Mouse (Mus musculus): ENCODE measurements around the gene Cacna2d3. TPM values are rescaled to one million over a fixed set of nuclear protein-coding genes. Genes with fewer than 3 reads are reported as not detected.

Gene Cacna2d3
- polyA plus RNA-seq, 1 experiment from 2014 or later = 35.6 TPM

- H3K4me1 ChIP-seq (replicated peaks) = peaks cover 58% of the 10 kb centered on the region
- no peak overlapping the region for H3K4me2 ChIP-seq (replicated peaks)
- H3K27ac ChIP-seq = peak overlapping the region; percentile 75
- no peaks in the 10 kb centered on the region for H3K27me3 ChIP-seq
- no peaks in the 10 kb centered on the region for H3K9me3 ChIP-seq
- H3K9ac ChIP-seq (replicated peaks) = no peak overlapping the region
- 4% methylated on average over 3 of the region's 3 CpGs for WGBS
- peak; percentile 46; the same call in 1 of the 2 replicates for ATAC-seq
- H3K36me3 ChIP-seq = no peaks in the 10 kb centered on the region
- H3K4me3 ChIP-seq (replicated peaks) = no peak overlapping the region
These were observed 766.5 kb downstream of the Cacna2d3 start for GRCm38 (mm10) chr14:28955181-28955580.

- H3K9ac ChIP-seq (replicated peaks) = no peak overlapping the region
- peak overlapping the region; percentile 75 for H3K27ac ChIP-seq
- no peaks in the 10 kb centered on the region for H3K27me3 ChIP-seq
- peaks cover 54% of the 10 kb centered on the region for H3K4me1 ChIP-seq (replicated peaks)
- no peak overlapping the region for H3K4me2 ChIP-seq (replicated peaks)
- no peaks in the 10 kb centered on the region for H3K9me3 ChIP-seq
- WGBS = 8% methylated on average over 3 of the region's 3 CpGs
- ATAC-seq = no peak
- H3K36me3 ChIP-seq = no peaks in the 10 kb centered on the region
- no peak overlapping the region for H3K4me3 ChIP-seq (replicated peaks)
These were observed 767.1 kb downstream of the Cacna2d3 start for GRCm38 (mm10) chr14:28954588-28954987.

- H3K27me3 ChIP-seq = no peaks in the 10 kb centered on the region
- WGBS = 17% methylated on average over 6 of the region's 6 CpGs
- H3K4me2 ChIP-seq (replicated peaks) = no peak overlapping the region
- no peak for ATAC-seq
- no peak overlapping the region for H3K4me3 ChIP-seq (replicated peaks)
- peak overlapping the region; percentile 75 for H3K27ac ChIP-seq
- H3K36me3 ChIP-seq = no peaks in the 10 kb centered on the region
- peaks cover 49% of the 10 kb centered on the region for H3K4me1 ChIP-seq (replicated peaks)
- H3K9me3 ChIP-seq = no peaks in the 10 kb centered on the region
- H3K9ac ChIP-seq (replicated peaks) = no peak overlapping the region
These were observed 767.6 kb downstream of the Cacna2d3 start for GRCm38 (mm10) chr14:28954086-28954485.

GRCm38 (mm10) chr14:28953409-28953808 lies 768.3 kb downstream of the Cacna2d3 start:
- Histone ChIP-seq H3K9ac (replicated peaks) (no peak overlapping the region), H3K4me1 (replicated peaks) (peaks cover 44% of the 10 kb centered on the region), H3K27ac (no peak overlapping the region), H3K36me3 (no peaks in the 10 kb centered on the region), H3K4me3 (replicated peaks) (no peak overlapping the region), H3K9me3 (no peaks in the 10 kb centered on the region), H3K27me3 (no peaks in the 10 kb centered on the region), H3K4me2 (replicated peaks) (no peak overlapping the region)
- no peak for ATAC-seq
- WGBS = 69% methylated on average over 5 of the region's 5 CpGs

- ATAC-seq = no peak
- Histone ChIP-seq H3K27ac (no peak overlapping the region), H3K4me2 (replicated peaks) (no peak overlapping the region), H3K36me3 (no peaks in the 10 kb centered on the region), H3K9me3 (no peaks in the 10 kb centered on the region), H3K4me1 (replicated peaks) (peaks cover 33% of the 10 kb centered on the region), H3K27me3 (no peaks in the 10 kb centered on the region), H3K4me3 (replicated peaks) (no peak overlapping the region), H3K9ac (replicated peaks) (no peak overlapping the region)
- WGBS = 85% methylated on average over 2 of the region's 2 CpGs
These were observed 771.2 kb downstream of the Cacna2d3 start for GRCm38 (mm10) chr14:28950499-28950898.

- 93% methylated on average over 1 of the region's 1 CpGs for WGBS
- H3K27ac ChIP-seq = no peak overlapping the region
- no peaks in the 10 kb centered on the region for H3K36me3 ChIP-seq
- H3K4me1 ChIP-seq (replicated peaks) = peaks cover 26% of the 10 kb centered on the region
- no peak overlapping the region for H3K4me2 ChIP-seq (replicated peaks)
- H3K9ac ChIP-seq (replicated peaks) = no peak overlapping the region
- H3K9me3 ChIP-seq = no peaks in the 10 kb centered on the region
- no peak overlapping the region for H3K4me3 ChIP-seq (replicated peaks)
- no peaks in the 10 kb centered on the region for H3K27me3 ChIP-seq
- ATAC-seq = no peak
These were observed 771.9 kb downstream of the Cacna2d3 start for GRCm38 (mm10) chr14:28949785-28950184.

GRCm38 (mm10) chr14:28948019-28948850 lies 773.4 kb downstream of the Cacna2d3 start:
- H3K4me3 ChIP-seq (replicated peaks) = no peak overlapping the region
- H3K27me3 ChIP-seq = no peaks in the 10 kb centered on the region
- H3K4me2 ChIP-seq (replicated peaks) = no peak overlapping the region
- H3K27ac ChIP-seq = no peak overlapping the region
- H3K9me3 ChIP-seq = no peaks in the 10 kb centered on the region
- H3K9ac ChIP-seq (replicated peaks) = no peak overlapping the region
- no peak for ATAC-seq
- peaks cover 11% of the 10 kb centered on the region for H3K4me1 ChIP-seq (replicated peaks)
- no peaks in the 10 kb centered on the region for H3K36me3 ChIP-seq
- 54% methylated on average over 7 of the region's 7 CpGs for WGBS

GRCm38 (mm10) chr14:28932746-28933293 lies 788.8 kb downstream of the Cacna2d3 start:
- Histone ChIP-seq H3K4me3 (replicated peaks) (no peak overlapping the region), H3K4me1 (replicated peaks) (no peaks in the 10 kb centered on the region), H3K4me2 (replicated peaks) (no peak overlapping the region), H3K36me3 (no peaks in the 10 kb centered on the region), H3K9me3 (no peaks in the 10 kb centered on the region), H3K9ac (replicated peaks) (no peak overlapping the region), H3K27ac (no peak overlapping the region), H3K27me3 (no peaks in the 10 kb centered on the region)
- no peak for ATAC-seq
- 87% methylated on average over 1 of the region's 1 CpGs for WGBS

- no peak overlapping the region for H3K9ac ChIP-seq (replicated peaks)
- H3K27me3 ChIP-seq = no peaks in the 10 kb centered on the region
- no peak overlapping the region for H3K4me2 ChIP-seq (replicated peaks)
- H3K4me3 ChIP-seq (replicated peaks) = no peak overlapping the region
- 0 out of 2 replicates have a peak, but pooled peaks cover 7% of the 10 kb centered on the region for H3K4me1 ChIP-seq (replicated peaks)
- no peaks in the 10 kb centered on the region for H3K9me3 ChIP-seq
- no peak for ATAC-seq
- 82% methylated on average over 12 of the region's 12 CpGs for WGBS
- H3K27ac ChIP-seq = no peak overlapping the region
- H3K36me3 ChIP-seq = no peaks in the 10 kb centered on the region
These were observed 798.3 kb downstream of the Cacna2d3 start for GRCm38 (mm10) chr14:28923180-28923961.

GRCm38 (mm10) chr14:28918871-28919270 lies 802.8 kb downstream of the Cacna2d3 start:
- 0 out of 2 replicates have a peak, but pooled peaks cover 7% of the 10 kb centered on the region for H3K4me1 ChIP-seq (replicated peaks)
- no peak overlapping the region for H3K9ac ChIP-seq (replicated peaks)
- no peak for ATAC-seq
- WGBS = 86% methylated on average over 5 of the region's 5 CpGs
- H3K36me3 ChIP-seq = no peaks in the 10 kb centered on the region
- no peaks in the 10 kb centered on the region for H3K27me3 ChIP-seq
- no peak overlapping the region for H3K27ac ChIP-seq
- no peaks in the 10 kb centered on the region for H3K9me3 ChIP-seq
- H3K4me2 ChIP-seq (replicated peaks) = no peak overlapping the region
- H3K4me3 ChIP-seq (replicated peaks) = no peak overlapping the region

- H3K4me2 ChIP-seq (replicated peaks) = no peak overlapping the region
- H3K27ac ChIP-seq = no peak overlapping the region
- no peaks in the 10 kb centered on the region for H3K27me3 ChIP-seq
- H3K36me3 ChIP-seq = no peaks in the 10 kb centered on the region
- WGBS = 60% methylated on average over 1 of the region's 1 CpGs
- no peaks in the 10 kb centered on the region for H3K4me1 ChIP-seq (replicated peaks)
- H3K9ac ChIP-seq (replicated peaks) = no peak overlapping the region
- H3K4me3 ChIP-seq (replicated peaks) = no peak overlapping the region
- H3K9me3 ChIP-seq = no peaks in the 10 kb centered on the region
- ATAC-seq = no peak
These were observed 806.7 kb downstream of the Cacna2d3 start for GRCm38 (mm10) chr14:28915004-28915403.

GRCm38 (mm10) chr14:28907659-28908058 lies 814.0 kb downstream of the Cacna2d3 start:
- Histone ChIP-seq H3K27me3 (no peaks in the 10 kb centered on the region), H3K27ac (no peak overlapping the region), H3K4me1 (replicated peaks) (no peaks in the 10 kb centered on the region), H3K4me2 (replicated peaks) (no peak overlapping the region), H3K36me3 (no peaks in the 10 kb centered on the region), H3K9ac (replicated peaks) (no peak overlapping the region), H3K4me3 (replicated peaks) (no peak overlapping the region), H3K9me3 (no peaks in the 10 kb centered on the region)
- WGBS = 89% methylated on average over 6 of the region's 6 CpGs
- no peak for ATAC-seq
